Comparison of ENCODE assay signal across 7 mouse cellular contexts in genomic region chr1:62707101-62707912, GRCm38 (mm10). TPM values are rescaled to one million over a fixed set of nuclear protein-coding genes. Genes with fewer than 3 reads are reported as not detected.
DNase-seq lines count a peak whose midpoint lies in the region; ATAC-seq and TF ChIP-seq lines count a peak whose summit lies in the region.

No protein-coding gene starts in this region.

- ATAC-seq in heart, embryonic 13.5 days (ENCODE audit: extremely low read depth, insufficient number of reproducible peaks, low FRiP score, low TSS enrichment) = no peak
- ATAC-seq in stomach, postnatal 0 days (ENCODE audit: low FRiP score, low TSS enrichment) = no peak

- H3K27ac ChIP-seq in spleen, adult 2 months (ENCODE audit: insufficient read depth, low read length) = no peak overlapping the region
- peak overlapping the region; percentile 56; the same call in 1 of the 2 replicates for H3K27ac ChIP-seq in heart, embryonic 13.5 days (replicated peaks)
- peak overlapping the region; percentile 74 for H3K27ac ChIP-seq in stomach, postnatal 0 days (replicated peaks)

- H3K27me3 ChIP-seq in spleen, adult 2 months (ENCODE audit: control insufficient read depth, insufficient read depth, low read length) = peaks cover 32% of the 10 kb centered on the region
- H3K27me3 ChIP-seq in heart, embryonic 13.5 days (replicated peaks) = peaks cover 43% of the 10 kb centered on the region
- H3K27me3 ChIP-seq in megakaryocyte, embryonic 14.5 days (replicated peaks) = peaks cover 90% of the 10 kb centered on the region
- H3K27me3 ChIP-seq in stomach, postnatal 0 days (ENCODE audit: control insufficient read depth, insufficient read depth, low read length) = no peaks in the 10 kb centered on the region

- no peaks in the 10 kb centered on the region for H3K9me3 ChIP-seq in heart, embryonic 13.5 days
- no peaks in the 10 kb centered on the region for H3K9me3 ChIP-seq in megakaryocyte, embryonic 14.5 days
- H3K9me3 ChIP-seq in stomach, postnatal 0 days (ENCODE audit: control insufficient read depth, low read length) = no peaks in the 10 kb centered on the region

- no peaks in the 10 kb centered on the region for H3K36me3 ChIP-seq in spleen, adult 2 months (ENCODE audit: control insufficient read depth, insufficient read depth, low read length)
- H3K36me3 ChIP-seq in heart, embryonic 13.5 days = no peaks in the 10 kb centered on the region
- H3K36me3 ChIP-seq in megakaryocyte, embryonic 14.5 days (replicated peaks; ENCODE audit: low read length) = no peaks in the 10 kb centered on the region
- no peaks in the 10 kb centered on the region for H3K36me3 ChIP-seq in stomach, postnatal 0 days (ENCODE audit: control insufficient read depth, insufficient read depth, low read length)

- no peak for DNase-seq in spleen, adult 2 months (ENCODE audit: low read depth in 1 of 2, low spot score in 2 of 2)
- DNase-seq in spleen, postnatal 4 days (ENCODE audit: low spot score in 2 of 2) = no peak
- DNase-seq in embryo, embryonic 10 days (ENCODE audit: low spot score) = peak; percentile 73
- DNase-seq in layer of hippocampus, postnatal 14 days (ENCODE audit: low spot score in 2 of 2) = peak; percentile 68 to 81
- DNase-seq in stomach, postnatal 0 days (ENCODE audit: low spot score) = peak; percentile 53

- TF ChIP-seq POLR2A in spleen, adult 2 months (IDR thresholded peaks at IDR 0.05; ENCODE audit: low read depth, low read length) = no peak

- peak overlapping the region; percentile 97 for H3K4me2 ChIP-seq in heart, embryonic 13.5 days
- peak overlapping the region; percentile 98 for H3K4me2 ChIP-seq in stomach, postnatal 0 days (replicated peaks; ENCODE audit: low read depth)

- H3K4me1 ChIP-seq in spleen, adult 2 months (ENCODE audit: control insufficient read depth, insufficient read depth, insufficient read length) = peaks cover 15% of the 10 kb centered on the region
- peaks cover 67% of the 10 kb centered on the region for H3K4me1 ChIP-seq in heart, embryonic 13.5 days
- peaks cover 32% of the 10 kb centered on the region for H3K4me1 ChIP-seq in megakaryocyte, embryonic 14.5 days
- peaks cover 3% of the 10 kb centered on the region for H3K4me1 ChIP-seq in stomach, postnatal 0 days (replicated peaks; ENCODE audit: control insufficient read depth, insufficient read depth)

- 4% methylated on average over 35 of the region's 35 CpGs for WGBS in spleen, adult 2 months
- WGBS in heart, embryonic 13.5 days = under 1% methylated on average over 35 of the region's 35 CpGs
- WGBS in stomach, postnatal 0 days = 2% methylated on average over 35 of the region's 35 CpGs

- peak overlapping the region; percentile 56; the same call in 1 of the 2 replicates for H3K4me3 ChIP-seq in spleen, adult 2 months (ENCODE audit: extremely low read depth, insufficient read depth, insufficient read length)
- peak overlapping the region; percentile 67 for H3K4me3 ChIP-seq in heart, embryonic 13.5 days
- H3K4me3 ChIP-seq in megakaryocyte, embryonic 14.5 days (replicated peaks) = peak overlapping the region; percentile 89
- H3K4me3 ChIP-seq in stomach, postnatal 0 days (ENCODE audit: low read depth, low read length) = peak overlapping the region; percentile 72

- TF ChIP-seq CTCF in spleen, adult 2 months (IDR thresholded peaks at IDR 0.05; ENCODE audit: extremely low read depth, insufficient read depth, insufficient read length, insufficient replicate concordance) = no peak
- TF ChIP-seq CTCF in stomach, postnatal 0 days (IDR thresholded peaks at IDR 0.05; ENCODE audit: low read depth) = peak; percentile 68

- no peak for TF ChIP-seq EP300 in stomach, postnatal 0 days (optimal IDR thresholded peaks at IDR 0.05)

- H3K9ac ChIP-seq in heart, embryonic 13.5 days = peak overlapping the region; percentile 84
- H3K9ac ChIP-seq in stomach, postnatal 0 days (ENCODE audit: low read length) = peak overlapping the region; percentile 75

RNA-seq across cellular contexts. Expression of gene Nrp2, which starts 4.2 kb away (rescaled TPM):
- 6.1 and 6.5 TPM in 2 replicates for polyA plus RNA-seq in spleen, adult 2 months (2012; rRNA removed)
- 5.0 and 7.0 TPM in 2 replicates for polyA plus RNA-seq in heart, embryonic 13.5 days (2015; fragmentation: Nextera tagmentation; extraction: Ambion mirVana)
- 10 to 100 TPM; 70.2 to 79.5 TPM for total RNA-seq in layer of hippocampus, postnatal 14 days (2021)
- polyA plus RNA-seq in megakaryocyte, embryonic 14.5 days (2012; ENCODE audit: insufficient read depth, low replicate concordance) = 0.39 and 3.2 TPM in 2 replicates
- 10.2 TPM in 2 replicates for polyA plus RNA-seq in stomach, postnatal 0 days (2015; fragmentation: Nextera tagmentation; extraction: Ambion mirVana)

Comparison
In these comparisons a context has a peak if more than half of its experiments do, and no peak if none do; other contexts are left out.
1. DNase-seq: peak in embryo, embryonic 10 days (single experiment), layer of hippocampus, postnatal 14 days (2 of 2) and stomach, postnatal 0 days (single experiment); none in spleen, adult 2 months (0 of 2) and spleen, postnatal 4 days (0 of 2).
2. Peak in every context shown above with its lines, with median percentiles within 50 percentile points of each other: H3K4me3 ChIP-seq.